Mouse (Mus musculus): Measurements from ENCODE around the gene Ahsa1.
A peak's percentile ranks its signal among the peaks of the same experiment; 100 is the strongest.
"Not testable (repeated sequence)": the region's sequence is repeated elsewhere in the genome, so short reads cannot be mapped to it uniquely, and the experiment has no call there.

The Ahsa1 gene

GRCm38 (mm10) chr12:87266108-87266826, at the start of gene Ahsa1, which contains the start of gene Vipas39:
Gene Ahsa1 (plus strand): TSS chr12:87266479.
Gene Vipas39 (minus strand): TSS chr12:87266256.
- peak; percentile 90 to 96 for DNase-seq (ENCODE audit: low spot score in 2 of 2)

- no peak for DNase-seq (ENCODE audit: low spot score in 2 of 2)
These were observed 48.7 kb upstream of the Ahsa1 start for GRCm38 (mm10) chr12:87217596-87217995.

GRCm38 (mm10) chr12:87219362-87219761, 46.9 kb upstream of the Ahsa1 start:
- no peak for DNase-seq (ENCODE audit: low spot score in 2 of 2)

DNA sequence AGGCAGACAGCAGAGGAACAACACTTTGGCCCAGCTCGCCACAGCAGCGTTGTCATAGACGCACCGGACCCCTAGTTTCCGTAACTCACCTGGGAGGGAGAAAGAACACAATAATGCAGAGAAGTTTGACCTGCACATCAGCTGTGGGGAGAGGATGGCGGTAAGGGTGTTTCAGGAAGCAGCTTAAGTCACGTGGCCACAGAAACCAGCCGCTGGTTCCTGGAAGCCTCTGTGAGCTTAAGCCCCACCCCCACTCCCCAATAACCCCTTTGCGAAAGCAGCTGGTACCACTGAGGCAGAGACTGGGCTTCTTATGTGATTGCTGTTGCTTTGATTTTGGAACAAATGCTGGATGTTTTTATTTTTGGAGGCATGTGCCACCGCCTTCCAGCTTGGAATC, 41.3 kb upstream of the Ahsa1 start:
- DNase-seq (ENCODE audit: low spot score in 2 of 2), result no peak

- no peak for DNase-seq (ENCODE audit: low spot score in 2 of 2)
These were observed 39.5 kb upstream of the Ahsa1 start for GRCm38 (mm10) chr12:87226801-87227200.

- no peak for DNase-seq (ENCODE audit: low spot score in 2 of 2)
These were observed 36.6 kb upstream of the Ahsa1 start for GRCm38 (mm10) chr12:87229633-87230032.

- DNase-seq (ENCODE audit: low spot score in 2 of 2), result no peak
These were observed 35.8 kb upstream of the Ahsa1 start for GRCm38 (mm10) chr12:87230379-87230895.

DNA sequence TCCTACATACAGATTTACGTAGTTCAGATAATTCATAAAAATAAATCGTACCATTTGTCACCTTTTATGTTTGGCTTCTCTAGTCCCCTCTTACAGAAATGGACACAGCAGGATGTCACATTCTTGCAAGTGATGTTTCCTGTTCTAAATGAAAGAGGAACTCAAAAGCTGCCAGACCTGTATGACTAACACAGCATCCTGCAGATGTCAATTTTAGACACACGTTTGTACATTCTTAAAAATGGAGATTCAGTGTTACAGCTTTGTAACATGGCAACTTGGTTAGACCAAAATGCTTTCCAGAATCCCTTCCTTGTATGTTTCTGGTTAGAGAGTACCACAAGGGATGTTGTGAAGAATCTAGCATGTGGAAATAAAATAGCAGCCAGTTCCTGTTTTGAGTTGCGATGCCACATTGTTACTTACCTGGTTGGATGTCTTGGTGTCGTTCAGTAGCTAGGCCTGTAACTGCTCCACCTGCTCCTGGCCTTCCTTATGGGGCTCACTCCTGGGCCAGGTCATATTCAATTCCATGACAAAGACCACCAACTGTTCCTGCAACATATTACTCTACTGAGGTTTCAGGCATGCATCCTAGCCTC, 29.3 kb upstream of the Ahsa1 start:
- DNase-seq (ENCODE audit: low spot score in 2 of 2), result no peak

DNA sequence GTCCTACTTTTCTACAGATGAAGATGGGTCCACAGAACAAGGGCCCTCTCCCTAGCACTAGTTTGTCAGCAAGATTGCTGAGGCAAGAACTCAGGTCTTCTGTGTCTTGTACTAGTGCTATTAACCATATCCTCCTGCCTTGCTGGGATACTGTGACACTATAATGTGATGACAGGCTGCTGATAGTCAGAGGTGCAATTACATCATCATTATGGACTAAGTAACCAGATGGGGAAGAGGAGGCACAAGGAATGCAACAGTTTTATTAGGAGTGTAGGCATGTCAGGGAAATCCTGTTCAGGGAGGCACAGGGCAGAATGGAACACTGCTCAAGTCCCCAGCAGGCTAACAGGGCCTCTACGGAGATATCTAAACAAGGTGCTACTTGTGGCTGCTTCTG, 27.6 kb upstream of the Ahsa1 start, which contains the start of gene Noxred1:
TSS of gene Noxred1 (minus strand) at position 101 of the 400 bp plus-strand sequence.
- no peak for DNase-seq (ENCODE audit: low spot score in 2 of 2)

DNA sequence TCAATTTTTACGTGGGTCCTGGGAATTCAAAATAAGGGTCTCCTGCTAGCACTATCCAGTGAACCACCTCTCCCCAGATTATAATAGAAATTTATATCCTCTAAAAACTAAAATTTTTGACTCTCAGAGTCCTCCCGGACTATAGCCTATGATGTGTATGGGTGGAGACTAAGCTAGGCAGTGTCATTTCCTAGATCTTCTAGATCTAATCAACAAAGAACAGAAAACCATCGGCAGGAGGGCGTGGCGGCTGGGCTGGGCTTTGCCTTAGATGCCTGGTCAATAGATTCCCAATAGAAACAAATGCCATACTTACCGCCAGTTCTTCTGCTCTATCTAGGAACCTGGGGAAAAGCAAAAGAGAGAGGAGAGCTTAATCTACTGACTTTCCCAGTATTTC, 16.1 kb upstream of the Ahsa1 start:
- no peak for DNase-seq (ENCODE audit: low spot score in 2 of 2)

GRCm38 (mm10) chr12:87253878-87254277, 12.4 kb upstream of the Ahsa1 start:
- peak; percentile 16 to 33 for DNase-seq (ENCODE audit: low spot score in 2 of 2)

- no peak for DNase-seq (ENCODE audit: low spot score in 2 of 2)
These were observed 9.7 kb upstream of the Ahsa1 start for GRCm38 (mm10) chr12:87256629-87257028.

DNA sequence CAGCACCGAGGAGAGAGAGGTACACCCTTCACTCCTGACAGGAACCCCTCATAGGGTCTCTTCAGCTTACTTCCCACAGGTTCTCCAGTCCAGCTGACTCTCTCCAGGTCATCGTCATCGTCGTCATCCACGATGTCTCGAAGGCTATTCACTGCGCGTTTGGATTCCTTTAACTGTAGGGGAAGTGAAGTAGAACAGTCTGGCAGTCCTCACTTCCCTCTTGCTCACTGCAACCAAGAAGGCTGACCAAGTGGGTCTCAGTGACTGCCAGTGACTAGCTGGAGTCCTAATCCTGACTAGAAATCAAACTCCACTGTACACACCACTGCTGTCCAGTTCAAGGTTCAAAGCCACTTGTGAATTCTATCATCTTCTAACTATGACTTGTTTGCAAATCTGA, 5.7 kb upstream of the Ahsa1 start:
- DNase-seq (ENCODE audit: low spot score in 2 of 2), result no peak

DNA sequence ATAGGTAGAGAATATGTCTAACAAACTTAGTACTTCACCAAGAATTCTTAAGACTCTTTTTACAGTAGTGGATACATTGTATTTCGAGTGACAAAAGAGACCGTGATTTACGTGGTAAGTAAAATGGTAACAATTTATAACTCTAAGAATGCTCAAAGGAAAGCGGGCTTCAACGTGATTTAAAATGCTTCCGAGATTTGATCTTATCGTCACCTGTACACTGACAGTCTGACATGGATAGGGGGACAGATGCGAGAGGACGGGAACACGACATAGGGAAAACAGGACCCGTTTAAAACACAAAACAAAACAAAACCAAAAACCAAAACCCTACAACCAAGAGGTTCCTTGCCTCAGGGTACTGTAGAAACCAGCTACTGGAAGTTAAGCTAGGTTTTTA, 835 bp upstream of the Ahsa1 start:
- DNase-seq (ENCODE audit: low spot score in 2 of 2), result no peak

DNA sequence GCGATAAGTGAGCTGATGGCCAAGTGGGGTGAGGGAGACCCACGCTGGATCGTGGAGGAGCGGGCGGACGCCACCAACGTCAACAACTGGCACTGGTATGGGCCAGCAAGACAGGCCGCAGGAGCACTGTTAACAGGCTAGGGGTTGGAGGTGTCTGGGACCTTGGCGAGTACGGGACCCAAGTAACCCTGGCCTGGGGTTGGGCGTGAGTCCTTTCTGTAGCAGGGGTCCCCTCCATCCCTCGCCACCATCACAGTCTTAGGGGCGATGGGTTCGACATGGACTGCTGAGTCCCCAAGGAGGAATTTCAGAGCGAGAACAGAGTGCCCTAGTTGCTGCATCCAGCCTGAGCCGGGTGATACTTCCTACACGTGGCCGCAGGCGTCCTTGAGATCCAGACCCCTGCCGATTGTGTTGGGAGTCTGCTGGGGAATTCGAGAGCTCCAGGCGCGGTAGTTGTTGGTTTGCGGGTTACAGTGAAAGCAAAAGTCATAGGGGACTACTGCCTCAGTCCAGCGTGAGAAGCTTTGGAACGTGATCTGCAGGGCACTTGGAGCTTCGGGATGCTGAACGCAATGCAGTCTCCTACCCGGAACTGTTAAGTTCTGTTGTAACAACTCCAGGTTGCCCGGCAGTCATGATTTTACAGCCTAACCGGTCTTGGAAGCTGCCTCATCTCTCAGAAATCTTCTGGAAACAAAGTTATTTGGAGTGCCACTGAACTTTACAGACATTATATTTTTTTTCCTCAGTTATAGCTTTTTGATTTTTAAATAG, 736 bp downstream of the Ahsa1 start:
- no peak for DNase-seq (ENCODE audit: low spot score in 2 of 2)

- peak in 1 of 2 experiments; percentile 13 for DNase-seq (ENCODE audit: low spot score in 2 of 2)
These were observed 1.4 kb downstream of the Ahsa1 start for GRCm38 (mm10) chr12:87267682-87268081.

DNA sequence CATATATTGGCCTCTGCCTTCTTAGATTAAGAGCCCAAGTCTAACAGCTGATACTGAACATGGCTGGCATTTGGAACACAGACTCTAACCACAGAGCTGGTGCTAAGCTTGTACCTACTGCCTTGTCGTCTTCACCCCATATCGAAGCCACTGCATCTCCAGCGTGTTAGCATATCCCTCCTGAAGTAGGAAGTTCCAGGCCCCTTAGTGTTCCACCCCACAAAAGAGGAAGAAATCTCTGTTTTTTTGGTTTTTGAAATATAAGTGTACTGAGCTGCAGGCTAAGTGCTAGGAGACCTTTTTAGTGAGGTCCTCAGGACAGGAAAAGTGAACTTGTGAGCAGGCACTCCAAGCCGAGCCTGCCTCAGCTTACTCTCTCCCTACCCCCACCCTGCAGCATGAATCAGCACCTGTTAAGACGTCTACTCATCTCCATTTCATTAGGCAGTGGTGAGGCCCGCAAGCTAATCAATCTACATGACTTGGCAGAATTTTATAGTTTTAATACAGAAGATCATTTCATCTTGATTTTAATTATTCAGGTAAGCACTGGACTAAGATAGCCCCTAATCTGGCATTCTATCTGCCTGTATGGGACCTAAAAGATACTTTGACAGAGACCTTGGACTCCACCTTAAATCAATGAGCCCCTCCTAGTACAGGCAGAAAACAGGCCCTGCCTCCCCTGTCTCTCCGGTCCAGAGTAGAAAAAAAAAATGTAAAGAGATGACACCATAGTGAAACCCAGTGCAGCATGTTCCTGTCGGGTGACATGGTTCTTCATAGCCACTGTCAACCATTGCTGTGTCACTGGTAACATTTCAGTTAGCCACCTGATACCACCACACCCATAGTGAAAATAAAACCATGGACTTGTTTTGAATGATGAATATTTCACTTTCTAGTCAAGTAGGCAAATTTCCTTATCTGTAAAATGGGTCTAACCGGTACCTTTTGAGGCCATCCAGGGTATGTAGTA, 8.9 kb downstream of the Ahsa1 start:
- no peak for DNase-seq (ENCODE audit: low spot score in 2 of 2)

DNA sequence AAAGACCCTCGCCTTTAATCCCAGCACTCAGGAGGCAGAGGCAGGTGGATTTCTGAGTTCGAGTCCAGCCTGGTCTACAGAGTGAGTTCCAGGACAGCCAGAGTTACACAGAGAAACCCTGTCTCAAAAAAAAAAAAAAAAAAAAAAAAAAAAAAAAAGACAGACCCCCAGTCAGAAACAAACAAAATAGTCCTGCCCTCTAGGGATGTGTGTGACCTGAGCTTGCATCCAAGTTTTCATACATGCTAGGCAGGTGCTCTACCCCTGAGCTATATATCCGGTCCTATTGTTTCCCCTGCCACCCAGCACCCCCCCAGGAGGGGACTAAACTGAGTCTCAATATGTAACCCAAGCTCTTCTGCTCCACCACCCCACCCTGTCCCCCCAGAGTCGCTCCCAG, 11.0 kb downstream of the Ahsa1 start:
- not testable (repeated sequence) for DNase-seq (ENCODE audit: low spot score in 2 of 2)

- DNase-seq (ENCODE audit: low spot score in 2 of 2), result no peak
These were observed 11.9 kb downstream of the Ahsa1 start for GRCm38 (mm10) chr12:87278118-87278730.

GRCm38 (mm10) chr12:87279350-87279749, 13.1 kb downstream of the Ahsa1 start:
- no peak for DNase-seq (ENCODE audit: low spot score in 2 of 2)

- DNase-seq (ENCODE audit: low spot score in 2 of 2), result no peak
These were observed 13.6 kb downstream of the Ahsa1 start for GRCm38 (mm10) chr12:87279879-87280278.

All from frontal cortex, postnatal 36 days (tissue).